Mouse (Mus musculus) cortical plate, adult 2 months (tissue): ENCODE measurements around the gene Snrnp35.

Experiments used
- CTCF ChIP-seq: fragments of 200-500 bp; IDR thresholded peaks from 2 replicates; pipeline ENCODE4 v1.5.1; 2011; ENCODE audit warnings: mild to moderate bottlenecking, control low read depth, low read length; ENCODE audit not compliant: insufficient read depth; ENCODE audit errors: extremely low read depth
- POLR2A ChIP-seq: fragments of 200-500 bp; IDR thresholded peaks from 2 replicates; pipeline ENCODE4 v1.6.1; 2011; ENCODE audit warnings: mild to moderate bottlenecking, low read length, control low read depth; ENCODE audit not compliant: insufficient read depth; ENCODE audit errors: extremely low read depth

DNA sequence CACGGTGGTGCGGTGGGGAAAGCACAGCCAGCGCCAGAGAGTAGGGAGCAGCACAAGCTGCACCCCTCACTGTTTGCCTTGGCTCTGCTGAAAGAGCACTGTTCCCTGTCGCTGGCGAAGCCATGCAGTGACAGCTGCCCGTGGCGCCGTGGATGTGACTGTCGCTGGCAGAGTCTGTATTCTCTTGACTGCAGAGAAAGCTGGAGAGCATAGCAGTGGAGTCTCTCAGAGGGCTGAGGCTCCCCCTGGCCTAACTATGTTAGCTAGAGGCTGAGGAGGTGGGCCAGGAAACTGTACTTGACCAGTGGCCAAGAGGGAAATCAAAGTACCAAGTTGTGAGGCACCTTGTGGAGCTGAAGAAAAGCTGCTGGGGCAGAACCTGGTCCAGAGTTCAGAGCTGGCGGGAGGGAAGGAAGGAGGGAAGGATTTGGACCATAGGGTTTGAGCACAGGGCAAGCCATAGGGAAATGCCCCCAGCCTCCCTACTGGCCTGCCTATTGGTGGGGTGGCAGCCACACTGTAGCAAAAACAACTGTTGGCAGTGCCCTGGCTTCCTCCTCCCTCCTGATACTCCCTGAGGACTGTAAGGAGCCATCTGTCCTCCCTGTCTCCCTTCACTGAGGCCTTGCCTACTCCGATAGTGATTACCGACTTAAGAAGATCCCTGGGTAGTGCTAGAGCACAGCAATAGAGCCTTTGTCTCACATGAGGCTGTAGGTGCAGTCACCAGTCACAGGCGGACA, 29.4 kb upstream of the Snrnp35 start:
- TF ChIP-seq CTCF: no peak
- 0 out of 2 replicates have a peak, but pooled peaks have one; percentile 26 for TF ChIP-seq POLR2A
